Mouse (Mus musculus) ovary, adult 10 weeks (tissue): ENCODE results near the gene Klk1b26. TPM values are rescaled to one million over a fixed set of nuclear protein-coding genes. Genes with fewer than 3 reads are reported as not detected.

Source experiments
- polyA plus RNA-seq: library from polyadenylated mRNA; stranded (reverse); fragments of 350-450 nt; fragmentation: Illumina TruSeq; extraction: RNeasy Lipid Tissue Mini Kit (QIAGEN cat#74804); gene quantifications from one replicate; pipeline ENCODE4 v1.2.3, GENCODE M21; 2014

Gene Klk1b26
- polyA plus RNA-seq, result not detected

DNA sequence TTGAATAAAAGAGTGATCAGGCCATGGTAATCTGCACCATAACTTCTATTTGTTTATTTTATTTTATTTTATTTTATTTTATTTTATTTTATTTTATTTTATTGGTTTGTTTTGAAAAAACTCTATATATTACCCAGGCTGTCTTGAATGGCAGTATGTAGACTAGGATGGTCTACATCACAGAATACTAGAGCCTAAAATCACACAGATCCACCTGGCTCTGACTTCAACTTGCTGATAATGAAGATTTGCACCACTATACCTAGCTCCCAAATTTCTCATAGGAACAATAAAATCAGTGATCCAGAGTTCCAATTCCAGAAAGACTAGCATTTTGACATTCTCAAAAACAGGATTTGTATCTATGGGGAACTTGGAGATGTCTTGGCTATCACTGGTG lies at the start of gene Klk1b26:
Gene Klk1b26 (plus strand): TSS at position 301 of the 400 bp plus-strand sequence.

DNA sequence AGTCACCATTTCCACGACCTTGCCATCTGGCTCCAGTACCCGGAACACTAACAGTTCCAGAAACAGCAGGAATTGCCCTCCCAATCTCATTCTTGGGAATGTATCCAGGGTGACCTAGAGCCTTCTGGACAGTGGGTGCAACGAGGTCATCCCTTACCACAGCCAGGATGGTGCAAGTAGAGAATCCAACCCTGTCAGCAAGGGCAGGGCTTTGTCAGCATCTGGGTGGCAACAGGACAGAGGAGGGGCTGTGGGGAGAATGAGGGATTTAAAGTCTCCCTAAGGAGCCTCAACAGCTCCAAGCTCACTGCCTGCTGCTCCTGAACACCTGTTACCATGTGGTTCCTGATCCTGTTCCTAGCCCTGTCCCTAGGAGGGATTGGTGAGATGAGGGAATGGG lies 45.5 kb upstream of the Klk1b26 start, which contains the start of gene Klk1b1:
Gene Klk1b1 (plus strand): TSS at position 301 of the 400 bp plus-strand sequence.

DNA sequence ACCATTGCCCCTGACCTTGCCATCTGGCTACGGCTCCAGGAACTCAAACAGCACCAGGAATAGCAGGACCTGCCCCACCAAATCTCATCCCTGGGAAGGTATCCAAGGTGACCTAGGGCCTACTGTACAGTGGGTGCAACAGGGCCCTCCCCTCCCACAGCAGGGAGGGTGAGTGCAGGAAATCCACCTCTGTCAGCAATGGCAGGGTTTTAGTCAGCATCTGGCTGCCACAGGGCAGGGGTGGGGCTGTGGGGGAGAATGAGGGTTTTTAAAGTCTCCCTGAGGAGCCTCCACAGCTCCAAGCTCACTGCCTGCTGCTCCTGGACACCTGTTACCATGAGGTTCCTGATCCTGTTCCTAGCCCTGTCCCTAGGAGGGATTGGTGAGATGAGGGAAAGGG lies 36.2 kb upstream of the Klk1b26 start, which contains the start of gene Klk1b9:
Gene Klk1b9 (plus strand): TSS at position 301 of the 400 bp plus-strand sequence.

DNA sequence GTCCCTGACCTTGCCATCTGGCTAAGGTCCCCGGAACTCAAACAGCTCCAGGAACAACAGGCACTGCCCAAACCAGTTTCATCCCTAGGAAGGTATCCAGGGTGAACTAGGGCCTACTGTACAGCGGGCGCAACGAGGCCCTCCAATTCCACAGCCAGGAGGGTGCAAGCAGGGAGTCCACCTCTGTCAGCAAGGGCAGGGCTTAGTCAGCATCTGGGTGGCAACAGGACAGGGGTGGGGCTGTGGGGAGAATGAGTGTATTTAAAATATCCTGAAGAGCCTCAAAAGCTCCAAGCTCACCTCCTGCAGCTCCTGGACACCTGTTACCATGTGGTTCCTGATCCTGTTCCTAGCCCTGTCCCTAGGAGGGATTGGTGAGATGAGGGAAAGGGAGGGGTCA lies 16.4 kb upstream of the Klk1b26 start, which contains the start of gene Klk1b11:
Gene Klk1b11 (plus strand): TSS at position 301 of the 400 bp plus-strand sequence.

GRCm38 (mm10) chr7:44051990-44052389 lies 40.0 kb downstream of the Klk1b26 start, which contains the start of gene Klk1b27:
Gene Klk1b27 (plus strand): TSS chr7:44052290.

Other genes starting within 250 kb of the Klk1b26 start
- gene Klk12, start 243.3 kb upstream of the Klk1b26 start, polyA plus RNA-seq, result not detected
- gene Klk11, start 237.6 kb upstream of the Klk1b26 start, polyA plus RNA-seq, result 0.48 TPM
- gene Klk10, start 231.1 kb upstream of the Klk1b26 start, polyA plus RNA-seq, result not detected
- not detected for gene Klk9, start 220.3 kb upstream of the Klk1b26 start, polyA plus RNA-seq
- gene Klk8, start 214.6 kb upstream of the Klk1b26 start, polyA plus RNA-seq, result not detected
- not detected for gene Klk7, start 200.9 kb upstream of the Klk1b26 start, polyA plus RNA-seq
- gene Klk6, start 187.7 kb upstream of the Klk1b26 start, polyA plus RNA-seq, result not detected
- gene Klk5, start 170.2 kb upstream of the Klk1b26 start, polyA plus RNA-seq, result not detected
- gene Klk4, start 131.0 kb upstream of the Klk1b26 start, polyA plus RNA-seq, result not detected
- gene Klk15, start 78.4 kb upstream of the Klk1b26 start, polyA plus RNA-seq, result not detected
- gene Klk1b8, start 61.5 kb upstream of the Klk1b26 start, polyA plus RNA-seq, result not detected
- gene Klk1b1, start 45.4 kb upstream of the Klk1b26 start, polyA plus RNA-seq, result not detected
- not detected for gene Klk1b9, start 36.1 kb upstream of the Klk1b26 start, polyA plus RNA-seq
- not detected for gene Klk1b11, start 16.3 kb upstream of the Klk1b26 start, polyA plus RNA-seq
- gene Klk1b27, start 40.1 kb downstream of the Klk1b26 start, polyA plus RNA-seq, result not detected
- gene Klk1b21, start 90.2 kb downstream of the Klk1b26 start, polyA plus RNA-seq, result 0.60 TPM
- not detected for gene Klk1b22, start 100.5 kb downstream of the Klk1b26 start, polyA plus RNA-seq
- not detected for gene Klk1b16, start 124.6 kb downstream of the Klk1b26 start, polyA plus RNA-seq
- gene Klk1b24, start 176.1 kb downstream of the Klk1b26 start, polyA plus RNA-seq, result not detected
- gene Klk1b3, start 186.0 kb downstream of the Klk1b26 start, polyA plus RNA-seq, result not detected
- gene Klk1b4, start 195.3 kb downstream of the Klk1b26 start, polyA plus RNA-seq, result not detected
- gene Klk1b5, start 203.8 kb downstream of the Klk1b26 start, polyA plus RNA-seq, result not detected
- gene Klk1, start 213.2 kb downstream of the Klk1b26 start, polyA plus RNA-seq, result 1.2 TPM
- not detected for gene Gm36864, start 224.0 kb downstream of the Klk1b26 start, polyA plus RNA-seq
- gene 1700028J19Rik, start 234.5 kb downstream of the Klk1b26 start, polyA plus RNA-seq, result not detected
- 40.3 TPM for gene 2410002F23Rik, start 234.6 kb downstream of the Klk1b26 start, polyA plus RNA-seq
- not detected for gene Acp4, start 245.2 kb downstream of the Klk1b26 start, polyA plus RNA-seq
- not detected for gene Gm15517, start 249.3 kb downstream of the Klk1b26 start, polyA plus RNA-seq